Mouse (Mus musculus): ENCODE results near the gene Rps27rt. TPM values are rescaled to one million over a fixed set of nuclear protein-coding genes. Genes with fewer than 3 reads are reported as not detected.

Rps27rt gene
- polyA plus RNA-seq, 1 experiment from 2014 or later = 458 TPM

DNA sequence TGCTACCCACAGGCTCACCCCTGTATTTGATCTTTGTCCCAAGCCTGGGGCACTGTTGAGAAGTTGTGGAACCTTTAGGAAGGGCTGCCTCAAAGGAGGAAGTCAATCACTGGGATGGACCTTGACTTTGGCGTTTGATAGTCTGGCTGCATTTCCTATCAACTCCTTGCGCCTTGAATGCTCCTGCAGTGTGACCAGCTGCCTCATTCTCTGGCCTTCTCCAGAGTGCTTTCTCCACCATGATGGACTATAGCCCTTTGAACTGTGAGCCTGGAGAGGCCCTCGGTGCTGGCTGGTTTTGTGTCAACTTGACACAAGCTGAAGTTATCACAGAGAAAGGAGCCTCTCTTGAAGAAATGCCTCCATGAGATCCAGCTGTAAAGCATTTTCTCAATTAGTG is 37.9 kb downstream of the Rps27rt start:
- no peak for ATAC-seq (replicated peaks; ENCODE audit: extremely low read depth, insufficient read depth, low FRiP score)
- no peak overlapping the region for H3K9ac ChIP-seq (ENCODE audit: low read length)
- H3K4me3 ChIP-seq (ENCODE audit: low read length) = no peak overlapping the region
- no peaks in the 10 kb centered on the region for H3K27me3 ChIP-seq (ENCODE audit: control insufficient read depth, insufficient read depth, low read length)
- 77% methylated on average over 3 of the region's 3 CpGs for WGBS
- H3K4me1 ChIP-seq (ENCODE audit: control insufficient read depth, insufficient read depth, low read length) = peaks cover 6% of the 10 kb centered on the region
- no peak overlapping the region for H3K4me2 ChIP-seq (ENCODE audit: low read depth, low read length)
- H3K9me3 ChIP-seq (replicated peaks; ENCODE audit: control insufficient read depth, low read length) = no peaks in the 10 kb centered on the region
- H3K36me3 ChIP-seq (ENCODE audit: control insufficient read depth, insufficient read depth) = no peaks in the 10 kb centered on the region
- H3K27ac ChIP-seq (ENCODE audit: low read length) = no peak overlapping the region

DNA sequence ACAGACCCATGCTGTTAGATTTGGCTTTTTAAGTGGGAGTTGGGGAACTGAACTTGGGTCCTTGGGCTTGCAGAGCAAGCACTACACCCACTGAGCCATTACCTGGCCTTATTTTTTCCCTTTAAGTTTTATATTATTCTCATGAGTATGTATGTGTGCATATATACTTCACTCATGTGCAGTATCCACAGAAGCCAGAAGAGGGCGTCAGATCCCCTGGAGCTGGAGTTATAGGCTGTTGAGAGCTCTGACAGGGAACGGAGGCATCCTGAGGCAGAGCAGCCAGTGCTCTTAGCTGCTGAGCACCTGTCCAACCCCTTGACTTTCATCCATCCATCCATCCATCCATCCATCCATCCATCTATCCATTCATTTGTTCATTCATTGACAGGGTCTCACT is 45.9 kb downstream of the Rps27rt start:
- ATAC-seq (replicated peaks; ENCODE audit: extremely low read depth, insufficient read depth, low FRiP score) = no peak
- 65% methylated on average over 2 of the region's 2 CpGs for WGBS
- no peaks in the 10 kb centered on the region for H3K9me3 ChIP-seq (replicated peaks; ENCODE audit: control insufficient read depth, low read length)
- H3K4me1 ChIP-seq (ENCODE audit: control insufficient read depth, insufficient read depth, low read length) = peaks cover 7% of the 10 kb centered on the region
- no peak overlapping the region for H3K9ac ChIP-seq (ENCODE audit: low read length)
- H3K4me2 ChIP-seq (ENCODE audit: low read depth, low read length) = no peak overlapping the region
- H3K27me3 ChIP-seq (ENCODE audit: control insufficient read depth, insufficient read depth, low read length) = no peaks in the 10 kb centered on the region
- H3K36me3 ChIP-seq (ENCODE audit: control insufficient read depth, insufficient read depth) = no peaks in the 10 kb centered on the region
- H3K27ac ChIP-seq (ENCODE audit: low read length) = no peak overlapping the region
- no peak overlapping the region for H3K4me3 ChIP-seq (ENCODE audit: low read length)

GRCm38 (mm10) chr9:114935321-114935720 is 47.2 kb downstream of the Rps27rt start:
- WGBS = 78% methylated on average over 4 of the region's 4 CpGs
- no peak overlapping the region for H3K4me3 ChIP-seq (ENCODE audit: low read length)

DNA sequence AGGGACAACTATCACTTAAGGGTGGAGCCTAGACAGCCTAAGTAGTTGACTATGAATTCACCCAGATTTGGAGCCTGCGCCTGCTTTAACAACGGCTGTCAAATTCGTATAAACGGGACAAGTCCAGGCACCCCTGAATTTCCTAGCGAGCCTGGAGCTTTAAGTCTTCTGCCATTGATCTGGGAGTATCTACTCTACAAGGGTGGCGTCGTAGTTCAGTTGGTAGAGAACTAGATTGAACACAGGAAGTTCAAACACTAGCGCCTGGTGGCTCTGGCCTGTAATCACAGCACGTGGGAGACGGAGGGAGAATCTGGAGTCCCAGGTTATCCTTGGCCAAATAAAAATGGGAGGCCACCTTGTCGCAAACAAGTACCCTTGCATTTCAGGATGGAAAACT is 48.3 kb downstream of the Rps27rt start:
- peaks cover 7% of the 10 kb centered on the region for H3K4me1 ChIP-seq (ENCODE audit: control insufficient read depth, insufficient read depth, low read length)
- H3K9me3 ChIP-seq (replicated peaks; ENCODE audit: control insufficient read depth, low read length) = no peaks in the 10 kb centered on the region
- peak overlapping the region; percentile 97 for H3K4me2 ChIP-seq (ENCODE audit: low read depth, low read length)
- peak overlapping the region; percentile 89 for H3K9ac ChIP-seq (ENCODE audit: low read length)
- 59% methylated on average over 11 of the region's 11 CpGs for WGBS
- peak overlapping the region; percentile 78 for H3K4me3 ChIP-seq (ENCODE audit: low read length)
- no peaks in the 10 kb centered on the region for H3K27me3 ChIP-seq (ENCODE audit: control insufficient read depth, insufficient read depth, low read length)
- no peak for ATAC-seq (replicated peaks; ENCODE audit: extremely low read depth, insufficient read depth, low FRiP score)
- no peaks in the 10 kb centered on the region for H3K36me3 ChIP-seq (ENCODE audit: control insufficient read depth, insufficient read depth)
- H3K27ac ChIP-seq (ENCODE audit: low read length) = 0 out of 2 replicates have a peak overlapping the region, but pooled peaks have one; percentile 19

More at GRCm38 (mm10) chr9:114935321-114935720, 47.2 kb downstream of the Rps27rt start:
- H3K36me3 ChIP-seq (ENCODE audit: control insufficient read depth, insufficient read depth) = no peaks in the 10 kb centered on the region
- no peak overlapping the region for H3K9ac ChIP-seq (ENCODE audit: low read length)
- no peak overlapping the region for H3K4me2 ChIP-seq (ENCODE audit: low read depth, low read length)
- H3K4me1 ChIP-seq (ENCODE audit: control insufficient read depth, insufficient read depth, low read length) = peaks cover 7% of the 10 kb centered on the region
- H3K9me3 ChIP-seq (replicated peaks; ENCODE audit: control insufficient read depth, low read length) = no peaks in the 10 kb centered on the region
- H3K27me3 ChIP-seq (ENCODE audit: control insufficient read depth, insufficient read depth, low read length) = no peaks in the 10 kb centered on the region
- H3K27ac ChIP-seq (ENCODE audit: low read length) = no peak overlapping the region
- ATAC-seq (replicated peaks; ENCODE audit: extremely low read depth, insufficient read depth, low FRiP score) = no peak

DNA sequence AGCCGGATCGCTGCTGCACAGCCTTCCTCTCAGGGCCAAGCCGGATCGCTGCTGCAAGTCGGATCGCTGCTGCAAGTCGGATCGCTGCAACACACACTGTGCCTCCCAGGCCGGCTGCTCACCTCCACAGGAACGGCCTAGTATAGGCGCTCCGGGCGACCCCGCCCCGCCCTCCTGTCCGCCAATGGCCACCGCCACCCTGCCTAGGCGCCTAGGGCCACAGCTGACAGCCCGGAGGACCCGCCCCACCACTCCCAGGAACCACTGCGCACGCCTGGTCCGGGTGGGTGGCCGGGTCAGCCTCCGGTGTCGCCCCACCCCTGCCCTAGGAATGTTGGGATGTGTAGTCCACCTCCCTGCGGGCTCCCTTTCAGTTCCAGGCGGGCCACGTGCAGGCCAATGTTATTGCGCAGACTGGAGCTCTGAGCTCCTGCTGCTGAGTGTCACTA is 48.8 kb downstream of the Rps27rt start, which contains the start of gene Gpd1l:
Gpd1l (minus strand) TSS at position 265 of the 449 bp plus-strand sequence.
- H3K4me3 ChIP-seq (ENCODE audit: low read length) = peak within 1 kb of the TSS; percentile 78
- H3K27me3 ChIP-seq (ENCODE audit: control insufficient read depth, insufficient read depth, low read length) = no peaks in the 10 kb centered on the region
- H3K9ac ChIP-seq (ENCODE audit: low read length) = peak within 1 kb of the TSS; percentile 89
- under 1% methylated on average over 30 of the region's 30 CpGs for WGBS
- H3K9me3 ChIP-seq (replicated peaks; ENCODE audit: control insufficient read depth, low read length) = no peaks in the 10 kb centered on the region
- peak within 1 kb of the TSS; percentile 81 for H3K27ac ChIP-seq (ENCODE audit: low read length)
- no peaks in the 10 kb centered on the region for H3K36me3 ChIP-seq (ENCODE audit: control insufficient read depth, insufficient read depth)
- peaks cover 7% of the 10 kb centered on the region for H3K4me1 ChIP-seq (ENCODE audit: control insufficient read depth, insufficient read depth, low read length)
- peak; percentile 99 for ATAC-seq (replicated peaks; ENCODE audit: extremely low read depth, insufficient read depth, low FRiP score)
- H3K4me2 ChIP-seq (ENCODE audit: low read depth, low read length) = peak within 1 kb of the TSS; percentile 97

DNA sequence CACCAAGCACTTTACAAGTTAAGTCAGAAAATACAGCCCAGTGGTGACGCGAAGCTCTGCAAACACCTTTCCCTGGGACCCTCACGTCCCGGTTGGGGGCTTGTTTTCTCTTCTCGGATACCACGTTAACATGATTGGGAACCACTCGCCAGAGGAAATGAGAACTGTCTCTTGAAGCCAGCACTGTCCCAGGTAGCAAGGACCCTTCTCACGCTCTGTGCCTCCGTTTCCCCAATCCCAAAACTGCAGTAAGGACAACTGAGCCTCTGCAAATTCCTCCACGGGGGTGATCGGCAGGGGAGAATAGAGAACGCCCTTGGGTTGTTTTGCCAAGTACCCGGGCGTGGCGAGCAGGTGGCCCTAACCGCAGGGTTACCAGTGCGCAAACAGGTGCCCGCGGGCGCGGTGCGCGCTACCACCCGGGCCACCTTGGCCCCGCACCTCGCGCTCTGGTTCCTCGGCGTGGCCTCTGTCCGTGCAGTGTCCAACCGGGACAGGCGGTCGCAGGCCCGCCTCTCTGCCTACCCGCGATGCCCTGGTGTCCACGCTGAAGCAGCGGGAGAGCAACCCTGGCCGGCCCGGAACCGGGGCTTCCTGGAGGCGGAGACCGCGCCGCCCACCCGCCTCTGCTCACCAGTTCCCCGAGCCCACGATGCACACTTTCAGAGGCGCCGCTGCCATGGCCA is 49.4 kb downstream of the Rps27rt start:
- H3K4me1 ChIP-seq (ENCODE audit: control insufficient read depth, insufficient read depth, low read length) = peaks cover 7% of the 10 kb centered on the region
- peak overlapping the region; percentile 97 for H3K4me2 ChIP-seq (ENCODE audit: low read depth, low read length)
- no peaks in the 10 kb centered on the region for H3K27me3 ChIP-seq (ENCODE audit: control insufficient read depth, insufficient read depth, low read length)
- H3K9me3 ChIP-seq (replicated peaks; ENCODE audit: control insufficient read depth, low read length) = no peaks in the 10 kb centered on the region
- H3K36me3 ChIP-seq (ENCODE audit: control insufficient read depth, insufficient read depth) = no peaks in the 10 kb centered on the region
- H3K9ac ChIP-seq (ENCODE audit: low read length) = peak overlapping the region; percentile 89
- WGBS = 0% methylated on average over 39 of the region's 50 CpGs
- peak; percentile 35 for ATAC-seq (replicated peaks; ENCODE audit: extremely low read depth, insufficient read depth, low FRiP score)
- peak overlapping the region; percentile 81 for H3K27ac ChIP-seq (ENCODE audit: low read length)
- peak overlapping the region; percentile 78 for H3K4me3 ChIP-seq (ENCODE audit: low read length)

GRCm38 (mm10) chr9:114932607-114933006 is 49.9 kb downstream of the Rps27rt start:
- H3K4me2 ChIP-seq (ENCODE audit: low read depth, low read length) = peak overlapping the region; percentile 97
- no peaks in the 10 kb centered on the region for H3K36me3 ChIP-seq (ENCODE audit: control insufficient read depth, insufficient read depth)
- H3K4me1 ChIP-seq (ENCODE audit: control insufficient read depth, insufficient read depth, low read length) = peaks cover 7% of the 10 kb centered on the region
- H3K9me3 ChIP-seq (replicated peaks; ENCODE audit: control insufficient read depth, low read length) = no peaks in the 10 kb centered on the region
- H3K4me3 ChIP-seq (ENCODE audit: low read length) = peak overlapping the region; percentile 78
- H3K27me3 ChIP-seq (ENCODE audit: control insufficient read depth, insufficient read depth, low read length) = no peaks in the 10 kb centered on the region
- no peak for ATAC-seq (replicated peaks; ENCODE audit: extremely low read depth, insufficient read depth, low FRiP score)
- 22% methylated on average over 13 of the region's 13 CpGs for WGBS
- H3K27ac ChIP-seq (ENCODE audit: low read length) = no peak overlapping the region
- H3K9ac ChIP-seq (ENCODE audit: low read length) = peak overlapping the region; percentile 89

Other genes starting within 250 kb of the Rps27rt start
- 130 and 138 TPM in 2 replicates for gene Cmtm7, start 200.9 kb downstream of the Rps27rt start, polyA plus RNA-seq (2015; fragmentation: Nextera tagmentation; extraction: Ambion mirVana)
- gene Cmtm8, start 138.6 kb downstream of the Rps27rt start, polyA plus RNA-seq (2015; fragmentation: Nextera tagmentation; extraction: Ambion mirVana) = 16.0 and 25.0 TPM in 2 replicates
- 18.0 and 19.5 TPM in 2 replicates for gene Gpd1l, start 48.8 kb downstream of the Rps27rt start, polyA plus RNA-seq (2015; fragmentation: Nextera tagmentation; extraction: Ambion mirVana)
- gene Osbpl10, start 4.2 kb downstream of the Rps27rt start, polyA plus RNA-seq (2015; fragmentation: Nextera tagmentation; extraction: Ambion mirVana) = 3.5 and 5.1 TPM in 2 replicates

All from heart, embryonic 16.5 days (tissue).